Mouse (Mus musculus) olfactory bulb, adult 2 months (tissue): ENCODE data around the gene Rab11fip3.

Experiments used
- CTCF ChIP-seq: fragments of 200-500 bp; IDR thresholded peaks from 2 replicates; pipeline ENCODE4 v1.5.1; 2012; ENCODE audit warnings: low read depth, mild to moderate bottlenecking, low read length, moderate library complexity; ENCODE audit not compliant: insufficient read depth
- POLR2A ChIP-seq: fragments of 200-500 bp; IDR thresholded peaks from 2 replicates; pipeline ENCODE4 v1.6.1; 2012; ENCODE audit warnings: mild to moderate bottlenecking, low read depth, low read length, moderate library complexity; ENCODE audit not compliant: insufficient read depth

DNA sequence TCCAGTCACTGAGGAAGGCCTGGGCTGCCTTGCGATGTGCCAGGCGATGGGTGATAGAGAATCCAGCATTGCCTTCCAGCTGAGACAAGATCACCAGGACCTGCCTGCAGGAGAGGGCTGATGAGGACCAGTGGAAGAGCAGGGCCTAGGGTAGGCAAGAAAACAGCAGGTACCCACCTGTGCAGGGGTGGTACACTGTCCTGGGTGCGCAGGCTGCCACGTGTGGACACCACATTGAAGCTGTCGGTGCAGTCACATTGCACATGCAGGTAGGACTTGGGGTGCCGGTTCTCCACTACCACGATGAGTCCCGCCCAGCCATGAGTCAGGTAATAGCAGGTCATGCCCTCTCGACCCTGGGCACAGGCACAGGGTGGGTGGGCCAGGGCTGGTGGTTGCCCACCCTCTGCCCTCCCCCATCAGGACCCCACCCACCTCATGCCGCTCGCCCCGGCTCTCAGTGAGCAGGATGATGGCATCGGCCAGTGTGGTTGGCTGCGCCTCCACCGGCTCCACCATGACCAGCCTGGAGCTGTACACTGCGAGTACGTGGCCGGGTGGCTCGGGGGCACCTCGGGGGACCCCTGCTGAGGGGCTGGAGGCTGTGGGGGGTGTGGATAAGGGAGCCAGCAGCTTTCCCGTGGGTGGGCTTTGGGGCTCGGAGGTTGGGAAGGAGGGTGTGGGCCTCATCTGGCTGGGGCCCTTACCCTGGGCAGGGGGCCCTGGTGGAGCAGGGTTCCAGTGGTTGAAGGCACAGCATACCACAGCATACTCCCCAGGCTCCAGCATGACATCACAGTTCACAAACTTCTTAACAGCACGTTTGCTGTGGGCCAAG lies 109.5 kb downstream of the Rab11fip3 start:
- no peak for TF ChIP-seq CTCF
- TF ChIP-seq POLR2A = no peak
